Mouse (Mus musculus) ovary, postnatal 14 days (tissue): ENCODE measurements around the gene Ppil4.
"Not testable (repeated sequence)": the region's sequence is repeated elsewhere in the genome, so short reads cannot be mapped to it uniquely, and the experiment has no call there.

Source experiments
- DNase-seq: peaks from one replicate; pipeline ENCODE4 v3.0.0; 2022; ENCODE audit warnings: low spot score

Gene Ppil4

GRCm38 (mm10) chr10:7792751-7793385 is at the start of gene Ppil4, which contains the start of gene Ginm1:
Ppil4 (plus strand) TSS chr10:7792891.
Ginm1 (minus strand) TSS chr10:7792824.
- peak; percentile 93 for DNase-seq

- DNase-seq: not testable (repeated sequence)
Observed at GRCm38 (mm10) chr10:7745528-7745927, 47.2 kb upstream of the Ppil4 start.

- no peak for DNase-seq
Observed at GRCm38 (mm10) chr10:7748752-7749151, 43.9 kb upstream of the Ppil4 start.

GRCm38 (mm10) chr10:7757544-7757943 is 35.1 kb upstream of the Ppil4 start:
- DNase-seq: no peak

- no peak for DNase-seq
Observed at GRCm38 (mm10) chr10:7772346-7772745, 20.3 kb upstream of the Ppil4 start.

- no peak for DNase-seq
Observed at GRCm38 (mm10) chr10:7772769-7773168, 19.9 kb upstream of the Ppil4 start.

GRCm38 (mm10) chr10:7775421-7775820 is 17.3 kb upstream of the Ppil4 start:
- no peak for DNase-seq

- no peak for DNase-seq
Observed at GRCm38 (mm10) chr10:7778361-7778760, 14.3 kb upstream of the Ppil4 start.

GRCm38 (mm10) chr10:7779751-7780237 is 12.9 kb upstream of the Ppil4 start:
- DNase-seq: no peak

GRCm38 (mm10) chr10:7780238-7781176 is 12.2 kb upstream of the Ppil4 start:
- peak; percentile 73 for DNase-seq

- no peak for DNase-seq
Observed at GRCm38 (mm10) chr10:7781214-7781613, 11.5 kb upstream of the Ppil4 start.

- no peak for DNase-seq
Observed at GRCm38 (mm10) chr10:7787319-7787718, 5.4 kb upstream of the Ppil4 start.

GRCm38 (mm10) chr10:7792254-7792750 is 389 bp upstream of the Ppil4 start:
- no peak for DNase-seq

- no peak for DNase-seq
Observed at GRCm38 (mm10) chr10:7801258-7801657, 8.6 kb downstream of the Ppil4 start.

- DNase-seq: no peak
Observed at GRCm38 (mm10) chr10:7802519-7803140, 9.9 kb downstream of the Ppil4 start.

- DNase-seq: peak; percentile 54
Observed at GRCm38 (mm10) chr10:7809937-7810336, 17.2 kb downstream of the Ppil4 start.

GRCm38 (mm10) chr10:7816476-7816875 is 23.8 kb downstream of the Ppil4 start:
- no peak for DNase-seq

- DNase-seq: no peak
Observed at GRCm38 (mm10) chr10:7818676-7819075, 26.0 kb downstream of the Ppil4 start.

GRCm38 (mm10) chr10:7819156-7819555 is 26.5 kb downstream of the Ppil4 start:
- no peak for DNase-seq

- DNase-seq: no peak
Observed at GRCm38 (mm10) chr10:7819603-7820002, 26.9 kb downstream of the Ppil4 start.

GRCm38 (mm10) chr10:7820171-7820570 is 27.5 kb downstream of the Ppil4 start:
- DNase-seq: no peak

- no peak for DNase-seq
Observed at GRCm38 (mm10) chr10:7821981-7822380, 29.3 kb downstream of the Ppil4 start.
